Mouse (Mus musculus) lung, embryonic 15.5 days (tissue): Measurements from ENCODE around the gene Med20. TPM values are rescaled to one million over a fixed set of nuclear protein-coding genes. Genes with fewer than 3 reads are reported as not detected.

Experiments
- ATAC-seq: fragments of 200-750 bp; cut with Nextera tagmentation; 2 replicates; pipeline ENCODE4 v1.8.0; 2017; ENCODE audit warnings: moderate number of reproducible peaks, borderline replicate concordance; ENCODE audit not compliant: low FRiP score, low TSS enrichment; ENCODE audit errors: extremely low read depth
- H3K27ac ChIP-seq: fragments of 300-500 bp; sonication (generic); 2 replicates; pipeline ENCODE4 v1.5.1; 2015; ENCODE audit warnings: moderate library complexity, mild to moderate bottlenecking, inconsistent platforms
- H3K27me3 ChIP-seq: fragments of 300-500 bp; sonication (generic); 2 replicates; pipeline ENCODE4 v1.6.1; 2015; ENCODE audit warnings: inconsistent platforms
- H3K36me3 ChIP-seq: fragments of 300-500 bp; sonication (generic); 2 replicates; pipeline ENCODE4 v1.6.1; 2015; ENCODE audit warnings: inconsistent platforms
- H3K4me1 ChIP-seq: fragments of 300-500 bp; sonication (generic); 2 replicates; pipeline ENCODE4 v1.6.1; 2015; ENCODE audit warnings: inconsistent platforms
- H3K4me2 ChIP-seq: fragments of 300-500 bp; sonication (generic); 2 replicates; pipeline ENCODE4 v1.6.1; 2015; ENCODE audit warnings: inconsistent platforms, mild to moderate bottlenecking, moderate library complexity
- H3K4me3 ChIP-seq: fragments of 300-500 bp; sonication (generic); 2 replicates; pipeline ENCODE4 v1.5.1; 2015; ENCODE audit warnings: mild to moderate bottlenecking, inconsistent platforms
- H3K9ac ChIP-seq: fragments of 300-500 bp; sonication (generic); 2 replicates; pipeline ENCODE4 v1.6.1; 2015; ENCODE audit warnings: inconsistent platforms
- H3K9me3 ChIP-seq: fragments of 300-500 bp; sonication (generic); 2 replicates; pipeline ENCODE4 v1.6.1; 2016; ENCODE audit warnings: inconsistent platforms
- WGBS: fragments of 180-500 bp; shearing (Covaris S2); methylation state at CpG from one replicate; pipeline ENCODE4 v1.1.7; 2015; 5-methylcytosine and 5-hydroxymethylcytosine counted together
- polyA plus RNA-seq: library from polyadenylated mRNA; unstranded; fragments of >200 nt; fragmentation: Nextera tagmentation; extraction: Ambion mirVana; gene quantifications from 2 replicates; pipeline ENCODE4 v1.2.1, GENCODE M21; 2015

Med20 gene
- polyA plus RNA-seq, 1 experiment from 2014 or later: 50.3 TPM

DNA sequence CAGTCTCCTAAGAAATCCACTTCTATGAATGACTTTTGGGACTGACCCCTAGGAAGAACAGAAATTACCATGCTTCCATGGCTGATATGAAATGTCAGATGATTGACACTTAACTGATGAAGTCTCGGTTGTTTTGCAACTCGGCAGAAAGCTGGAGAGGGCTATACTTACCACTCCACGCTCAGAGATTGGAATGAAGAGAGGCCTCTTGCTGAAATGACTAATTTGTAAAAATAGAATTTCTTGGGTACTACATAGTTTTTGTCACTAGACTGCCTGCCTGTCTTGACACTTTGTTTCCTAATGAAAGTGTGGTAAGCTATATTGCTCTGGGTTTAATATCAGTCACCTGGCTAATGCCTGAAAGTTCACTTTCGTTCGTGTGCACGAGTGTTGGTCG lies 53.1 kb downstream of the Med20 start:
- Histone ChIP-seq H3K36me3 (no peaks in the 10 kb centered on the region), H3K4me2 (no peak overlapping the region), H3K9me3 (no peaks in the 10 kb centered on the region), H3K4me1 (0 out of 2 replicates have a peak, but pooled peaks cover 3% of the 10 kb centered on the region), H3K27me3 (no peaks in the 10 kb centered on the region), H3K9ac (no peak overlapping the region), H3K27ac (no peak overlapping the region), H3K4me3 (no peak overlapping the region)
- ATAC-seq: no peak
- 77% methylated on average over 7 of the region's 7 CpGs for WGBS

DNA sequence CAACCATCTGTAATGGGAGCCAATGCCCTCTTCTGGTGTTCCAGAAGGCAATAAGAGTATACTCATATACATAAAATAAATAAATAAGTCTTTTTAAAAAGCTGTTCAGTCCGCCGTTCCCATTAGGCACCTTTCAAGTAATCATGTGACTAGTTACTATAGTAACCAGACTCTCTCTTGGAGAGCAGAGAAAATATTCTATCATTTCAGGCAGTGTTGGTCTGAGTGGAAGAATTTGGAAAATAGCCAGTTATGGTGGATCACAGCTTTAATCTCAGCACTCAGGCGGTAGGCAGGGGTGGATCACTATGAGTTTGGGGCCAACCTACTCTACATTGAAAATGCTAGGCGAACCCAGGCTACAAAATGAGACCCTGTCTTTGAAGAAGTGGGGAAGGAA lies 57.8 kb downstream of the Med20 start:
- 40% methylated on average over 4 of the region's 4 CpGs for WGBS
- peaks cover 9% of the 10 kb centered on the region for H3K27me3 ChIP-seq
- peaks cover 15% of the 10 kb centered on the region for H3K4me1 ChIP-seq
- no peaks in the 10 kb centered on the region for H3K36me3 ChIP-seq
- ATAC-seq: no peak
- no peak overlapping the region for H3K9ac ChIP-seq
- H3K27ac ChIP-seq: no peak overlapping the region
- H3K9me3 ChIP-seq: no peaks in the 10 kb centered on the region
- no peak overlapping the region for H3K4me3 ChIP-seq
- H3K4me2 ChIP-seq: no peak overlapping the region

DNA sequence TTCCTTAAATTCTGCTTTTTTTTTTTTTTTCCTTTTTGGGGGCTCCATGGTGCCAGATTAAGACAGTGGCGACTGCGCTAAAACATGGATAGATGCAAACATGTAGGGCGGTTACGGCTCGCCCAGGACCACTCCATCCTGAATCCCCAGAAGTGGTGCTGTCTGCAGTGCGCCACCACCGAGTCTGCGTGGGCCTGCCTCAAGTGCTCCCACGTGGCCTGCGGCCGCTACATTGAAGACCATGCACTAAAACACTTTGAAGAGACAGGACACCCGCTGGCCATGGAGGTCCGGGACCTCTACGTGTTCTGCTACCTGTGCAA lies 60.6 kb downstream of the Med20 start:
- H3K4me2 ChIP-seq: peak overlapping the region; percentile 91
- peaks cover 15% of the 10 kb centered on the region for H3K4me1 ChIP-seq
- WGBS: 9% methylated on average over 14 of the region's 14 CpGs
- peak overlapping the region; percentile 45 for H3K4me3 ChIP-seq
- 0 out of 2 replicates have a peak, but pooled peaks cover 3% of the 10 kb centered on the region for H3K36me3 ChIP-seq
- ATAC-seq: peak; percentile 50
- H3K9me3 ChIP-seq: no peaks in the 10 kb centered on the region
- 0 out of 2 replicates have a peak overlapping the region, but pooled peaks have one; percentile 38 for H3K9ac ChIP-seq
- H3K27me3 ChIP-seq: peaks cover 9% of the 10 kb centered on the region
- H3K27ac ChIP-seq: no peak overlapping the region

DNA sequence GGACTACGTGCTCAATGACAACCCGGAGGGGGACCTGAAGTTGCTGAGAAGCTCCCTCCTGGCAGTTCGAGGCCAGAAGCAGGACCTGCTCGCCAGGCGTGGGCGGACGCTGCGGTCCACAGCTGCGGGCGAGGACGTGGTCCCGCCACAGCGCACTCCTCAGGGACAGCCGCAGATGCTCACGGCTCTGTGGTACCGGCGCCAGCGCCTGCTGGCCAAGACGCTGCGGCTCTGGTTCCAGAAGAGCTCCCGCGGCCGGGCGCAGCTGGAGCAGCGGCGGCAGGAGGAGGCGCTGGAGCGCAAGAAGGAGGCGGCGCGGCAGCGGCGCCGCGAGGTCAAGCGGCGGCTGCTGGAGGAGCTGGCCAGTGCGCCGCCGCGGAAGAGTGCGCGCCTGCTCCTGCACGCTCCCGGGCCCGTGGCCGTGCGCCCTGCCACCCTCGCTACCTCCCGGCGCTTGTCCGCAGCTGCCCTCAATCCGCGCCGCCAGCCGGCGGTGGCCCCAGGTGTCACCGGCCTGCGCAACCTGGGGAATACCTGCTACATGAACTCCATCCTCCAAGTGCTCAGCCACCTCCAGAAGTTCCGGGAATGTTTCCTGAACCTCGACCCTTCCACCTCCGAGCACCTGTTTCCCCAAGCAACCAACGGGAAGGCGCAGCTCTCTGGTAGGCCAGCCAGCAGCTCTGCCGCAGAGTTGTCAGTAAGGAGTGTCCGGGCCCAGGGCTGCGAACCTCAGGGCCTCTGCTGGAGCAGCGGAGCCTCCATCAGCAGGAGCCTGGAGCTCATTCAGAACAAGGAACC lies 61.1 kb downstream of the Med20 start:
- Histone ChIP-seq H3K9ac (peak overlapping the region; percentile 46), H3K4me3 (peak overlapping the region; percentile 45), H3K27ac (no peak overlapping the region), H3K36me3 (0 out of 2 replicates have a peak, but pooled peaks cover 3% of the 10 kb centered on the region), H3K4me1 (peaks cover 15% of the 10 kb centered on the region), H3K27me3 (peaks cover 9% of the 10 kb centered on the region), H3K9me3 (no peaks in the 10 kb centered on the region), H3K4me2 (peak overlapping the region; percentile 91)
- peak; percentile 87 for ATAC-seq
- WGBS: 3% methylated on average over 68 of the region's 68 CpGs

Other genes starting within 250 kb of the Med20 start
- gene Mrps10, start 242.7 kb upstream of the Med20 start, polyA plus RNA-seq: 78.2 and 79.2 TPM in 2 replicates
- gene Guca1b, start 226.2 kb upstream of the Med20 start, polyA plus RNA-seq: 0.47 and 0.87 TPM in 2 replicates
- 1.7 and 2.0 TPM in 2 replicates for gene Guca1a, start 211.0 kb upstream of the Med20 start, polyA plus RNA-seq
- gene AI661453, start 175.0 kb upstream of the Med20 start, polyA plus RNA-seq: 2.0 and 2.4 TPM in 2 replicates
- gene 1700001C19Rik, start 174.2 kb upstream of the Med20 start, polyA plus RNA-seq: 0.14 and 0.45 TPM in 2 replicates
- gene Taf8, start 109.3 kb upstream of the Med20 start, polyA plus RNA-seq: 25.6 and 32.3 TPM in 2 replicates
- 286 and 294 TPM in 2 replicates for gene Ccnd3, start 106.5 kb upstream of the Med20 start, polyA plus RNA-seq
- gene Bysl, start 90 bp upstream of the Med20 start, polyA plus RNA-seq: 21.9 and 22.9 TPM in 2 replicates
- 0.35 and 1.7 TPM in 2 replicates for gene Gm20517, start within 50 bp of the Med20 start, polyA plus RNA-seq
- gene Usp49, start 19.1 kb downstream of the Med20 start, polyA plus RNA-seq: 4.2 and 4.3 TPM in 2 replicates
- gene Tomm6, start 76.8 kb downstream of the Med20 start, polyA plus RNA-seq: 385 and 422 TPM in 2 replicates
- gene Frs3, start 77.4 kb downstream of the Med20 start, polyA plus RNA-seq: 5.6 and 6.5 TPM in 2 replicates
- gene Gm21981, start 82.9 kb downstream of the Med20 start, polyA plus RNA-seq: 0.35 and 0.45 TPM in 2 replicates
- gene Prickle4, start 83.2 kb downstream of the Med20 start, polyA plus RNA-seq: 0.73 and 0.86 TPM in 2 replicates
- 14.2 and 15.7 TPM in 2 replicates for gene Pgc, start 115.3 kb downstream of the Med20 start, polyA plus RNA-seq
- 12.9 and 14.7 TPM in 2 replicates for gene Tfeb, start 125.4 kb downstream of the Med20 start, polyA plus RNA-seq
- gene Mdfi, start 223.1 kb downstream of the Med20 start, polyA plus RNA-seq: 19.3 and 20.6 TPM in 2 replicates